Mouse (Mus musculus) cerebellum, adult 11-12 months (tissue): ENCODE measurements at regions not wholly inside any gene's neighbourhood (a gene's known extent, or its start where the extent isn't known, plus 50 kb on each side); places are given as distances from the start of the nearest gene placed in this dataset.

Experiments
- DNase-seq: peaks from one replicate; pipeline ENCODE4 v3.0.0; 2022

DNA sequence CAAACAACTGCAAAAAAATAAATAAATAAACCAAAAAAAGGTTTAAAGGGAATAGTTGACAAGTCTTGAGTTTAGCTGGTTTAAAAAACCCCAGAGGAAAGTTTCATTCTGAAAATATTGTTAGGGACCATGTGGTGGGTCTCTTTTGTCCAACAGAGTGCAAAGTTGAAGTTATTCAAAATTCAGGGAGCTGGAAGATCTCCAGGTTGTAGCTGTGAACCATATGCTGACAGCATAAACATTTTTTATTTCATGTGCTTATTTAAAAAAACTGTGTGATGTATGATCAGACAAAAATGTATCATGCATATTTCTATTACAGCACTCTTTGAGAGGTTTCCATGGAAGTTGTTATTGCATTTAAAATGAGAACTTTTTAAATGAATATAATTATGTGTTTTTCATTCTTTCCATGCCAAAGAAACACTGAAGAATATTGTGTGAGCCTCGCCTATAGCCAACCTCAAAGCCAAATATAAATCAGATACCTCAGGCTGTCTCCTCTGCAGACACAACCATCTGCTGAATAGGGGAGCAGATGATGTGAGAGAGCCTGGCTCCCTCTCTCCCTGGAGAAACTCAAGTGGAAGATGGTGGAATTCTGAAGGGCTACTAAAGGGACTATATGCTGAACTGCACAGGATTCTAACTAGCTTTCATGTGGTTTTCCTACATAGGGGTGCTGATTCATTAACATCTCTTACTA lies 413.4 kb upstream of the Impad1 start:
- no peak for DNase-seq

DNA sequence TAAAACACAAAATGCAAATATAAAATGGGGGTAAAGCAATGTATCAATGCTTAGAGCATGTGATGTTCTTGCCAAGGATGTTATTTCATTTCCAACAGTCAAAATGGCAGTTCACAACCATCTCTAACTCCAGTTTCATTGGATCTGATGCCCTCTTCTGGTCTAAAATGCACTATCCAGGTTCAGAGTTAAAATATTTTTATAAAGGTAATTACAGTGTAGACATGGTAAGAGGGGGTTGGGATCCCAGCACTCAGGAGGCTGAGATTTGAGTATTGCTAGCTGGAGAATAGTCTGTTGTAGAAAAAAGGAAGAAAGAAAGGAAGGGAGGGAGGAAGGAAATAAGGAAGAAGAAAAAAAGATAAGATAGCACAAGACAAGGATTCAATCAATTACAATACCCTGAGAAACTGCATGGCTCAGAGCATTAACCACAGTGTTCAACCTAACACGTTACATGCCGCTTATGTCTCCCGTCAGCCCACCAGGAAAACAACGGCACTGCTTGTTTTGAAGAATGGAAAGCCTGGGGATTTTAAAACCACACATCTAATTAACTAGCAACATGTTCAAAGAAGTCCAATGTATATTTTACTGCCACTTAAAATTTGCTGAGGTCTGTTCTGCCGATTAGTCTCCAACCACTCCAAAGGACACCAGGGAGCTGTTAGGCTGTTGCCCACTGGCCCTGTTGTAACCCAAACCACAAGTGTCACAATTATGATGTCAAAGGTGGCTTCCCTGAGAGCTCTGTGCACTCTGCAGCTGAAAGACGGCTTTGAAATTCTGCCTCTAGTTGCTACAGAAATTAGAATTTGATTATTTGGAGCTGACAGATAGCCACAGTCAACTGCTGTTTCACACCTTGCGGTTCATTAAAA lies 412.4 kb upstream of the Impad1 start:
- DNase-seq, result no peak

DNA sequence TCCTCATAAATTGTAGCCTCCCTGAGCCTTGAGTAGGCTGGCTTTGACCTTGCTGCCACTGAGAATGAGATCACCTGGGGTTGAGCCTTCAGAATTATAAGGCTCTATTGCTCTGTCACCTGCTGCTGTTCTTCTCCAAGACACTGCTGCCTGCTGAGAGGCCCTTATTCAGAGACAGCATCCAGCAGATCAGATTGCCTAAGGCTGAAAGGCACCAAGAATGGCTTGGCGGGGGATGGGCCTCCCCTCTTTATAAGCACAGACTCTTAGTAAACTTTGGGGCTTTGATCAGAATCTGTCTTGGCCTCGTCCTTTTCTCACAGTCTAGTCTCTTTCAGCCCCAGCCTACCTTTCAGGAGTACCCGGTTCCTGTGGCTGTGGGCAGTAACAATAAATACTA lies 401.1 kb upstream of the Impad1 start:
- DNase-seq, result no peak

- no peak for DNase-seq
These were observed 388.4 kb upstream of the Impad1 start for GRCm38 (mm10) chr4:5181591-5181990.

DNA sequence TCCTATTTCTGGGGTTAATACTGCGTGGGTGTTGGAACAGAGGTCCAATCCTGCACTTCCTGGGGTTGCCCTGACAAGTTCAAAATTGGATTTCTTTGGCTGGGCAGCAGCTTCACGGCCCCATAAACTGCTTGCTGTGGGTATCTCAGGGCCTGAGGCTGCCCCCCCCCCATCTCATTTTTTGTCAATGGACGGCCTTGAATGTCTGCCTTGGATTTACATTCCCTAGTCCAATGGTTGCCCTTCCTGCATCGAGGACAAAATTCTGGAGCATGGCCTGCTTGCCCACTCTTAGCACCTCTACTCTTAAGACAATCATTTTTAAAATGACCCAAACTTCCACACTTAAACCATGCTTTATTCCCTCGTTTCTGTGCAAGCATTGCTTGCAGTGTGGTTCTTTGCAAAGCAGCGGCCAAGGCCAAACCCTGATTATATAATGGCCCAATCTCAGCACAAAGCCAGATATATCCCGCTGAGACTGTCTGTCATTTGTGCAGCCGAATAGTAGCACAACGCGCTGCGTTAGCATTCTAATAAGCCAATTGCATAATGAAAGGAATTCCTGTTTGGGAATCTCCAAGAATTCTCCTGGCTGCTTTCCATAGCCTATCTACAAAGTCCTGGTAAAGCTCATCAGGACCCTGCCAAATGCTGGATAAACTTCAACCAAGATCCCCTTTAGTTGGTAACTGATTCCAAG lies 386.0 kb upstream of the Impad1 start:
- DNase-seq, result peak; percentile 25

- no peak for DNase-seq
These were observed 372.1 kb upstream of the Impad1 start for GRCm38 (mm10) chr4:5165263-5165662.

GRCm38 (mm10) chr4:5160931-5161330 lies 367.8 kb upstream of the Impad1 start:
- no peak for DNase-seq

DNA sequence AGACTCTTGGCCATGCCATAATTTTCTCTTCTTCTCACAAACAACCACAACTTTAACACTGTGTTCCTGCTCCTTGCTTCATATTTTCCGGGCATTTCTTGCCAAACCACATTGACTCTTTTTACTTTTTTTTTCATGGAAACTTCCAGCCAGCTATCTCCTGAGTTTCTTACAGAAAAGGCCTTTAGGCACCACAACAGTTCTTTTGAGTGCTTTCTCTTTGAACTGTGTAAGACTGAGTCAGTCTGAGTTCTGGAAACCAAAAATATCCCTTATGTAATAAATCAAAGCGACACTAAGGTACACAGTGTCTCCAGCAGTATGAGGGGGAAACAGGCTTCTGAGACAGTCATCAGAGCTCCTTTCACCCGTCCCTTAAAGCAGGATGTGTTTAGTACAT lies 337.6 kb upstream of the Impad1 start:
- no peak for DNase-seq

DNA sequence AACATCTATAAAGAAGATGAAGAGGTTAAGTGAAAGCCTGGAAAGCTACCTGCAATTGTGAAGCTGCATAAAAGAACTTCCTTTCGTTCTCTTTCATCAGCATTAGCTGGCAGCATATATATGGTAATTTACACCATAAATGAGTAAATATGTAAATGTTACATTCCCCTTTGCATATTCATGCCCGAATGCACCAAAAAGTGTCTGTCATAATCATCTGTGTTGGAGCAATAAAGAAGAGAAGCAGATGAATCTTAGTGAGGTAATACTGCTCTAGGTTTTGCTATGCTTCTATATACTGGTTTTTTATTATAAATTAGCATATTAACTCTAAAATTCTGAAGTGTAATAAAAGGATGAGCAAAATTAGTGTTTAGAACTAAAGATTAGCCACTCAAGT lies 332.9 kb upstream of the Impad1 start:
- no peak for DNase-seq

DNA sequence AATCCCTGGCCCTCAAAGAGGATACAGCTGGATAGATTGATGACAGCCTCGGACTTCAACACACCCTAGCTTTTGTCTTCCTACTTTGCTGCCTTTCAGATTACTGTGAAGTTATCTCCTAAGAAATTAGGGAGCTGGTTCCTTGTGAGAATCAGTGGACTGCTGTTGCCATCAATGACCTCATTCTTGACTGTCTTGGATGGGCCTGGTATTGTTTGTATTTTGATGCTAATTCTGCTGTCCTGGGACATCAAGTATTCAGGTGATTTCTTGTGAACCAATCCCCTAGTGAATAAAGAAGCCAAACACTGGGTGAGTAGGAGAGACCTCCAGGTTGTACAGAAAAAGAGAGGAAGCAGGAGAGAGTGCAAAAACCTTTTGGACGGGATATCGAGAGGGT lies 305.3 kb upstream of the Impad1 start:
- DNase-seq, result no peak

GRCm38 (mm10) chr4:5078723-5079122 lies 285.6 kb upstream of the Impad1 start:
- no peak for DNase-seq

DNA sequence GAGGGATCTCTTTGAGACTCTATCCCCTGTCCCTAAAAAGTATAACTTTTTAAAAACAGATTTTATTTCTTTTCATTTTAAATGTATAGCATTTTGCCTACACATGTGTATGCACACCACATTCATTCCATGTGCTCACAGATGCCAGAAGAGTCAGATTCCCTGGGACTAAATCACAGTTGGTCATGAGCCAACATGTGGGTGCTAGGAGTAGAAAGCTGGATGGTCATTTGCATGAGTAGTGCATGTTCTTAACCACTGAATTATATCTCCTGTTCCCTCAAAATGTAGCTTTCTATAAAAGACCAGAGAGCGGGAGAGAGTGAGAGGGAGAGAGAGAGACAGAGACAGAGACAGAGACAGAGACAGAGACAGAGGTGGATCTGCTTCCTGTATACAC lies 281.6 kb upstream of the Impad1 start:
- DNase-seq, result no peak

DNA sequence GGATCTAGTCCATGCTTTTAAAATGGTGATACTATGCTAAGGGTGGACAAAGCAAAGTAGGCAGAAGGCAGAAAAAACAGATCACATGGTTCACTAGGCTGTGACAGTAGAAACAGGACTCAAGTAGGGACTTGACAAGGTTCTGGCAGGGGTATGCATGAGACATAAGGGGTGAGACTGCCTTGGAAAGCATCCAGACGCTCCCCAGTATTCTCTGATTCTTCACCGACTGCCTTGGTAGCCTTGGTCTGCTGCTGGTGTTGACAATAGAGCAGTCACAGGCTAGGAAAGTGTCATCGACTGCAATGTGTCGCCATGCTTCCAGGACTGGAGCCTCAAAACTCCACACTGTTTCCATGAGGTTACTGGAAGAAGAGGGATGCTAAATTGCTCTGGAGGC lies 278.1 kb upstream of the Impad1 start:
- no peak for DNase-seq

- no peak for DNase-seq
These were observed 266.3 kb upstream of the Impad1 start for GRCm38 (mm10) chr4:5059290-5059955.

DNA sequence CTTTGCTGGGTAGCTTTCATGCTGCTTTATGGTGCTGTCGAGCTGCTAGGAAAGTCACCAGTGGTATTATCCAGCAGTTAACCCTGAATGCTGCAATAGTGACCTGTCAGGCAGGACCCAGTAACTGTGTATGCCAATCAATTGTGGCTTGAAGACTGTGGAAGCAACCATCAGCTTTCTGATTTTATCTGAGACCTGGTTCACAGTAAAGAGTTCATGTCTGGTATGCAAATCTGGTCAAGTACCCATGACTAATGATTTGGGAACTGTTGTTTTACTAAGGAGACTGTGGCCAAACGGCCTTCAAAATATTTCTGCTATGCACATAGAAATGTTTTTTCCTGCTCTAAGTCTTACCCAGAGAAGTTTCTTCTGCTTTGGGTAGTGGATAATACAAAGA lies 236.8 kb upstream of the Impad1 start:
- DNase-seq, result no peak

DNA sequence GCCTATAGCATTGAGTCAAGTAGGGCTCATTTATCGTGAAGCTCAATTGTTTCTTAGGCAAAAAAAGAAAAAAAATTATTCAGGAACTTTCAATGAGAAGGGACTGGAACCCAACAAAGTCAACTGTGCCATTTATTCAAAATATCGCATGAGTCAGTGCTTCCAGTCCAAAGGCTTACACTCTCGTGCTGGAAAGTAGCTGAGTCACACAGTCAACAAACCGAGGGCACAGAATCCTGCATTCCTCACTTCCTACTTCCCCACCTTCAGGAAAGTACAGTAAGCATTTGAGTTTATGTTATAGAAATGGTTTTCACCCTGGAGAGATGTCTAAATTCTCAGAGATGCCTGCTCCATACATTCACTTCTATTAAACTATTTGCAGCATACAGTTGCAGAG lies 194.3 kb upstream of the Impad1 start:
- no peak for DNase-seq

DNA sequence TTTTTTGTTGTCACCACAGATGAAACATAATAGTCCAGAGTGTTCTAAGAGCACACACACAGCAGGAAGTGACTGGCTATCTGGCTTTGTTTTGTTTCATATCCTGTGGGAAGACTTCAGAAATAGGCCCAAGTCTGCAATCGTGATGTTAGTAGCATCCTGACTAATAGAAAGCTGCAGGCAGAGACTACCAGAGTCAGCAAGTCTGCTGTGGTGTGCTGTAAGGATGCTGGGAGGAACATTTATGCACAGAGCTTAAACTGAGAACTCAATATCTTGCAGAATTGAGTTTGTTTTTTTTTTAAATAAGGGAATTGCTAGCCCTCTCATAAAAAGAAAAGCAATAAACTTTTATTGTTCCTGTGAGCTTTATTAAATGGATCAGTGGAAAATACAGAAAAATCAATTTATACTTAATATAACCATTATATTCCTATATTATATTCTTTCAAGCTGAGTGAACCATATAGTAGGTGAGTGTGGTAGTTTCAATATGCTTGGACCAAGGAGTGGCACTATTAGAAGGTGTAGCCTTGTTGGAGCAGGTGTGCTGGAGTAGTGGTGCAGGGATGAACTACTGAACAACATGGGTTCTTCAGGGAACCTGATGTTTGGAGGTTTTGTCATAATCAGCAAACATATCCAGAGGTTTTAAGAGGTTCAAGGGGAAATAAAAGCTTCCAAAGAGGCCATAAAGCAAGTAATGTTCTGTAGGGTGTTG lies 190.5 kb upstream of the Impad1 start:
- no peak for DNase-seq

DNA sequence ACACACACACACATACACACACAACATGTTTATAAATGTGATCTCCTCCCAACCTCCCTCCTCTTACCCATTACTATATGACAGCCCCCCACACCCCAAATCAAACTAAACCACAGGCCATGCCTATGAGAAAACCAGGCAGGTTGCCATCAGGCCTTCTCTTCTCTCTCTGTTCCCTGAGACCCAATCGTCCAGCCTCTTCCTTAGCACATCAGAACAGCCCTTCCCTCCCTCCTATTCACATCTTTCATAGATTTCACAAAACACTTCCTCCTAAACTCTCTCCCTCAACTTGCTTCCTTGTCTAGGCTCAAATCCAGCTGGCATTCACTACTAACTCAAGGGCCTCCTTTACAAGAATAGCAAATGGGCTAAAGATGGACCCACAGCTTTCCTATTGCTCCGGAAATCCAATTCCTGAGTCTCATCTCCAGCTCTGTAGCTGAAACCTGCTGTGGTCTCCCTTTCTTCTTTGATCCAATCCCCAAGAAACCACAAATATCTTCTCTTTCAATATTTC lies 178.7 kb upstream of the Impad1 start:
- DNase-seq, result no peak

- no peak for DNase-seq
These were observed 155.8 kb upstream of the Impad1 start for GRCm38 (mm10) chr4:4948956-4949355.

DNA sequence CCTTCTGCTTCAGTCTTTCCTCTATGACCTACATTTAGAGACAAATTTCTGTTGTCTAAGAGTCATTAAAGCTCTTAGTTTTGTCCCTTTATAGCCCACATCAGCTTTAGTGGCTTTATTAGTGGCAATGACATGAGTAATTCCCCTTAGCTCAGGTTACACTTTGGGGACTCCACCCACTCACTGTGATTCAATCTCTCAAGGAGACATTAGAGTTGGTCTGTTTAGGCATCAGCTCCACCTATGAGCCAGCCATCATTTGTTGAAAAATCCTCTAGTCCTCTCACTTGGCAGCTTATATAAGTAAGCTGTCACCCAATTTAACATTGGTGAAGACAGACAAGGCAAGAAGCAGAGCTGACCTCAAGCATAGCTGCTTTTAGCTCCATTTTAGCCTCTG lies 151.3 kb upstream of the Impad1 start:
- DNase-seq, result no peak

DNA sequence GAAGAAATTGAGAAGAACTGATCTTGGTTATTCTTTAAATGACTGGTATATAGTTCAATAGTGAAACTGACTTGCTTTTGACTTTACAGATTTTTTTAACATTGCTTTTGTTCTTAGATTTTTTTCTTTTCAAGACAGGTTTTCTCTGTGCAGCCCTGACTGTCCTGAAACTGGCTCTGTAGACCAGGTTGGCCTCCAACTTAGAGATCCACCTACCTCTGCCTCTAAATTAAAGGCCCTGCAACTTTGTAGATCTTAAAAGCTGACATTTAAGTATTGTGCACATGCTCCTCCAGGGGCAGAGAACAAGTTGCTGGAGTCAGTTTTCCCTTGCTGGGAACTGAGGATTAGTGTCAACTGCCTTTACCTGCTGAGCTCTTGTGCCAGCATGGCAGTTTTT lies 132.6 kb upstream of the Impad1 start:
- no peak for DNase-seq

DNA sequence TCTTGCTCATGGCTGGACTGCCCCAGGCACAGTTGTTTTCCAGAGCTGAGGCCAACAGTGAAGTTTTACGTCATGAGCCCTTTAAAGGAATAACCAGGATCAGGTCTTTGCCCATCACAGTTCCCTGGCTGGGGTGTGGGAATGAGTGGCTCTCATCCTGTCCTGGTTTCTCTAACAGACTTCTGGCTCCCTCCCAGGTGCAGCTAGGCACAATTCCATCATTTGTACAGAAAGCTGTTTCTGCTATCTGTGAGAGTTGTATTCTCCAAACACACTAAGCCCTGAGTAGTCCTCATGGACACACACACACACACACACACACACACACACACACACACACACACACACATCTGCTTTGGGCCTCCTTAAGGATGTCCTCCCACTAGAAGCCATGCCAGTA lies 127.1 kb upstream of the Impad1 start:
- no peak for DNase-seq
